24 mouse cellular contexts compared by ENCODE assay signal in genomic region chr1:16790733-16791309, GRCm38 (mm10).
"Had no signal": no experiment of that assay in that cellular context is flagged by ENCODE, and none has a peak within 500 bp of the region (broad histone marks: within the 10 kb centered on the region; RNA-seq: fewer than 3 reads in every experiment).

No protein-coding gene starts in this region.

- H3K4me1 ChIP-seq: heart, embryonic 10.5 days; hindbrain, embryonic 12.5 days; hindbrain, embryonic 15.5 days; kidney, embryonic 15.5 days; limb, embryonic 13.5 days; limb, embryonic 15.5 days; liver, embryonic 12.5 days had no signal

- ATAC-seq: hindbrain, postnatal 0 days; intestine, embryonic 16.5 days; liver, embryonic 12.5 days had no signal

- DNase-seq: gastrocnemius, postnatal 14 days; gastrocnemius, postnatal 36 days; heart, adult 11 months; heart, postnatal 10 days; heart, postnatal 36 days; kidney, adult 11 months; kidney, adult 2 months; kidney, adult 9 months; kidney, postnatal 14 days; kidney, postnatal 36 days; layer of hippocampus, adult 9-11 months; layer of hippocampus, postnatal 36 days; left cerebral cortex, postnatal 4 days had no signal

- H3K27ac ChIP-seq: heart, embryonic 10.5 days; hindbrain, embryonic 12.5 days; hindbrain, embryonic 15.5 days; hindbrain, postnatal 0 days; kidney, embryonic 15.5 days; kidney, postnatal 0 days; limb, embryonic 13.5 days; limb, embryonic 15.5 days; liver, embryonic 12.5 days; liver, embryonic 14.5 days had no signal

- H3K9me3 ChIP-seq: heart, embryonic 10.5 days; hindbrain, embryonic 12.5 days; hindbrain, embryonic 15.5 days; kidney, embryonic 15.5 days; limb, embryonic 13.5 days; limb, embryonic 15.5 days; liver, embryonic 12.5 days had no signal

- H3K36me3 ChIP-seq: heart, embryonic 10.5 days; hindbrain, embryonic 12.5 days; hindbrain, embryonic 15.5 days; kidney, embryonic 15.5 days; limb, embryonic 13.5 days; limb, embryonic 15.5 days; liver, embryonic 12.5 days had no signal

- H3K27me3 ChIP-seq: hindbrain, embryonic 12.5 days; hindbrain, embryonic 15.5 days; kidney, embryonic 15.5 days; limb, embryonic 13.5 days; limb, embryonic 15.5 days; liver, embryonic 12.5 days had no signal

- H3K4me3 ChIP-seq: heart, embryonic 10.5 days; hindbrain, embryonic 12.5 days; hindbrain, embryonic 15.5 days; kidney, embryonic 15.5 days; limb, embryonic 13.5 days; limb, embryonic 15.5 days; liver, embryonic 12.5 days had no signal

- H3K9ac ChIP-seq: hindbrain, embryonic 12.5 days; hindbrain, embryonic 15.5 days; kidney, embryonic 15.5 days; limb, embryonic 13.5 days; limb, embryonic 15.5 days; liver, embryonic 12.5 days; liver, embryonic 14.5 days had no signal

- H3K4me2 ChIP-seq: hindbrain, embryonic 12.5 days; hindbrain, embryonic 15.5 days; kidney, embryonic 15.5 days; limb, embryonic 13.5 days; limb, embryonic 15.5 days; liver, embryonic 12.5 days had no signal
